Mouse (Mus musculus) bone marrow, adult 2 months (tissue): ENCODE results near the gene Elp4.

Experiments
- CTCF ChIP-seq: fragments of 200-500 bp; IDR thresholded peaks from 2 replicates; pipeline ENCODE4 v1.5.1; 2011; ENCODE audit warnings: low read length, control low read depth; ENCODE audit not compliant: control insufficient read depth, insufficient read depth
- POLR2A ChIP-seq: fragments of 200-500 bp; IDR thresholded peaks from 2 replicates; pipeline ENCODE4 v1.6.1; 2011; ENCODE audit warnings: low read depth, mild to moderate bottlenecking, control low read depth, low read length, borderline replicate concordance; ENCODE audit not compliant: control insufficient read depth

DNA sequence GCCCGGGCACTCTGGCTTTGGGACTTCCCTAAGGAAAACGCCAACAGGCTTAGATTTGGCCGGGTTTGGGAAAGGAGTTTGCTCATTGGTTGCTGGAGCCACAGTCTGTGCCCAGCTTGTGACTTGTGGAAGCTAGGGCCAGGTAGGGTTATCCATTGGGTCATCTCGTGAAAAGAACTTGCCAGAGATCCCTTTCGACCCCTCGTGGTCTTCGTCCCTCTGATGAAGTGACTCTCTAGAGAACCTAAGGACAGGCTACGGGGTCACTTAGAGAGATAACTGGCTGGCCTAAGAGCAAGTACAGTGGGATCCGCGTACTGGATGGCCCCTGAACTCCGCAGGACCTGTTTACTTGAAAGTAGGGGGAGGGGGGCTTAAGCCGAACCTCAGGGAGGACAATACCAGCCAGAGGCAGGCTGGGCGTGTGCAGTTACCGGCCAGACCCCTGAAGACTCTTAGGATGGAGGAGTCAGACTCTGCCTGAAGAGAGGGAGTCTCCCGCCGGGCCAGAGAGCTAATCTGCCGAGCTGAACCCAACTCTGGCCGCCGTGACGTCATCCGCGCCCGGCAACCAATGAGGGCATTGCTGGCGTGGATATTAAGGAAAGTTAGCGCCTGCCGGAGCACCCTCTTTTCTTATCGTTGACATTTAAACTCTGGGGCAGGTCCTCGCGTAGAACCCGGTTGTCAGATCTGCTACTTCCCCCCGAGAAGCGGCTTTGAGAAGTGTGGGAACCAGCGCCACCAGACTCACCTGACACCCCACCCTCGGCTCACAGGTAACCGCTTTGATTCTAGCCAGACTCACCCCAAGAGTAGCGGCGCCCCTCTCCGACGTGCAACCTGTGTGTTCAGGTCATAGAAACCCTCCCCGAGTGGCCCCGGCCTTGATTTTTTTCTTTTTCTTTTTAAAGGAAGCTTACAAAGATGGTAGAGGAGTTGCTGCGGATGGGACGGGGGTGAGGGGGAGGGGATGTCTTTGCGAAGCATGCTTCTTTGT is 235.8 kb downstream of the Elp4 start, which contains the start of gene Pax6:
- no peak for TF ChIP-seq POLR2A
- TF ChIP-seq CTCF: no peak
